Comparison of ENCODE assay signal across 8 mouse cellular contexts in the genomic region with DNA sequence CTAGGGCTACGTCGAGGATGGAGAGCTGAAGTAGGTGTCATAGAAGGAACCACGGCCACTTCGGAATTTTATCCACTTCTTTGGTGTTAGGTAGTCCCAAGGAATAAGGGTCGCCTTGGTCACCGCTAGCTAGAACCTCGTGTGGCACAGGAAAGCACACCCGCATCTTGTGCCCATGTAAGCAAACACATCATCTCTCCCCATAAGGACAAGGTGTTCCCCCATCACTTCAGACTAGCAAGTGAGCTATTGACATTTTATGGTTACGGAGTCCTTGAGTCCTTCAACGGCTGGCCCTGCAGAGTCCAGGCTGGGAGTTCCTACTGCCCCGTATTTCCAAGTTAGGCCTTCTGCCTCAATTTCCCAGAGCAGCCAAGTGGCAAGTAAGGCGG. TPM values are rescaled to one million over a fixed set of nuclear protein-coding genes. Genes with fewer than 3 reads are reported as not detected.
DNase-seq lines count a peak whose midpoint lies in the region; ATAC-seq and TF ChIP-seq lines count a peak whose summit lies in the region.

No protein-coding gene starts in this region.

- H3K4me1 ChIP-seq in lung, embryonic 15.5 days, result peaks cover 21% of the 10 kb centered on the region
- H3K4me1 ChIP-seq in embryonic facial prominence, embryonic 15.5 days, result peaks cover 18% of the 10 kb centered on the region
- peaks cover 19% of the 10 kb centered on the region for H3K4me1 ChIP-seq in limb, embryonic 12.5 days (replicated peaks)
- H3K4me1 ChIP-seq in small intestine, adult 2 months (ENCODE audit: control insufficient read depth, insufficient read depth, insufficient read length, low read length), result peaks cover 34% of the 10 kb centered on the region; the same call in 1 of the 2 replicates

- H3K36me3 ChIP-seq in lung, embryonic 15.5 days, result peaks cover 8% of the 10 kb centered on the region; the same call in 1 of the 2 replicates
- H3K36me3 ChIP-seq in embryonic facial prominence, embryonic 15.5 days, result peaks cover 10% of the 10 kb centered on the region; the same call in 1 of the 2 replicates
- peaks cover 9% of the 10 kb centered on the region; the same call in 1 of the 2 replicates for H3K36me3 ChIP-seq in limb, embryonic 12.5 days
- peaks cover 29% of the 10 kb centered on the region for H3K36me3 ChIP-seq in small intestine, adult 2 months (ENCODE audit: control insufficient read depth, insufficient read depth, low read length)

- no peaks in the 10 kb centered on the region for H3K27me3 ChIP-seq in lung, embryonic 15.5 days
- no peaks in the 10 kb centered on the region for H3K27me3 ChIP-seq in embryonic facial prominence, embryonic 15.5 days
- H3K27me3 ChIP-seq in limb, embryonic 12.5 days, result peaks cover 18% of the 10 kb centered on the region; the same call in 1 of the 2 replicates
- no peaks in the 10 kb centered on the region for H3K27me3 ChIP-seq in small intestine, adult 2 months (ENCODE audit: control insufficient read depth, insufficient read depth, low read length)

- no peak for ATAC-seq in lung, embryonic 15.5 days (ENCODE audit: borderline replicate concordance, extremely low read depth, low FRiP score, low TSS enrichment)
- no peak for ATAC-seq in embryonic facial prominence, embryonic 15.5 days (ENCODE audit: insufficient number of reproducible peaks, low FRiP score, low TSS enrichment, low read depth)
- no peak for ATAC-seq in limb, embryonic 12.5 days (ENCODE audit: insufficient number of reproducible peaks, insufficient read depth, low FRiP score, low TSS enrichment, low read depth)

- H3K4me3 ChIP-seq in lung, embryonic 15.5 days, result peak overlapping the region; percentile 94
- peak overlapping the region; percentile 72 for H3K4me3 ChIP-seq in embryonic facial prominence, embryonic 15.5 days (replicated peaks)
- H3K4me3 ChIP-seq in limb, embryonic 12.5 days (replicated peaks), result peak overlapping the region; percentile 79
- peak overlapping the region; percentile 90 for H3K4me3 ChIP-seq in small intestine, adult 2 months (ENCODE audit: low read depth, low read length)

- TF ChIP-seq POLR2A in small intestine, adult 2 months (IDR thresholded peaks at IDR 0.05; ENCODE audit: low read depth, low read length), result no peak

- peak overlapping the region; percentile 86 for H3K4me2 ChIP-seq in lung, embryonic 15.5 days
- peak overlapping the region; percentile 89 for H3K4me2 ChIP-seq in embryonic facial prominence, embryonic 15.5 days (replicated peaks)
- H3K4me2 ChIP-seq in limb, embryonic 12.5 days, result peak overlapping the region; percentile 81

- no peaks in the 10 kb centered on the region for H3K9me3 ChIP-seq in lung, embryonic 15.5 days
- no peaks in the 10 kb centered on the region for H3K9me3 ChIP-seq in embryonic facial prominence, embryonic 15.5 days (replicated peaks)
- no peaks in the 10 kb centered on the region for H3K9me3 ChIP-seq in limb, embryonic 12.5 days

- WGBS in lung, embryonic 15.5 days, result 44% methylated on average over 12 of the region's 12 CpGs
- WGBS in embryonic facial prominence, embryonic 15.5 days, result 58% methylated on average over 12 of the region's 12 CpGs
- 51% methylated on average over 12 of the region's 12 CpGs for WGBS in limb, embryonic 12.5 days
- 47% methylated on average over 12 of the region's 12 CpGs for WGBS in small intestine, adult 2 months

- peak overlapping the region; percentile 92; the same call in 1 of the 2 replicates for H3K27ac ChIP-seq in lung, embryonic 15.5 days
- H3K27ac ChIP-seq in embryonic facial prominence, embryonic 15.5 days (replicated peaks), result peak overlapping the region; percentile 39; the same call in 1 of the 2 replicates
- H3K27ac ChIP-seq in limb, embryonic 12.5 days, result no peak overlapping the region; the same call in 1 of the 2 replicates
- H3K27ac ChIP-seq in small intestine, adult 2 months (ENCODE audit: insufficient read depth, low read depth, low read length), result peak overlapping the region; percentile 89

- TF ChIP-seq CTCF in small intestine, adult 2 months (IDR thresholded peaks at IDR 0.05; ENCODE audit: extremely low read depth, insufficient read length, insufficient replicate concordance, low read depth, low read length), result no peak

- H3K9ac ChIP-seq in lung, embryonic 15.5 days, result 0 out of 2 replicates have a peak overlapping the region, but pooled peaks have one; percentile 19
- no peak overlapping the region for H3K9ac ChIP-seq in embryonic facial prominence, embryonic 15.5 days
- H3K9ac ChIP-seq in limb, embryonic 12.5 days (replicated peaks), result no peak overlapping the region

- DNase-seq in lung, adult 18-20 months, result no peak
- no peak for DNase-seq in cerebellum, postnatal 14 days
- no peak for DNase-seq in thymus, postnatal 4 days
- DNase-seq in frontal cortex, adult 2 months (ENCODE audit: extremely low spot score in 1 of 2, low spot score in 1 of 2), result no peak

RNA-seq across cellular contexts. Expression of a gene that starts 0.6 kb away (rescaled TPM):
- polyA plus RNA-seq in lung, embryonic 15.5 days (2015; fragmentation: Nextera tagmentation; extraction: Ambion mirVana), result 24.8 and 28.7 TPM in 2 replicates
- polyA plus RNA-seq in embryonic facial prominence, embryonic 15.5 days (2015; fragmentation: Nextera tagmentation; extraction: Ambion mirVana), result 14.8 and 16.2 TPM in 2 replicates
- polyA plus RNA-seq in limb, embryonic 12.5 days (2016; fragmentation: Nextera tagmentation; extraction: Ambion mirVana), result 8.4 and 8.5 TPM in 2 replicates
- polyA plus RNA-seq in small intestine, adult 2 months (2012; rRNA removed), result 93.3 and 233 TPM in 2 replicates
- 11.8 and 14.1 TPM in 2 replicates for polyA plus RNA-seq in frontal cortex, adult 2 months (2012; rRNA removed)

RNA-seq across cellular contexts. Expression of a gene that starts 3.8 kb away (rescaled TPM):
- polyA plus RNA-seq in lung, embryonic 15.5 days (2015; fragmentation: Nextera tagmentation; extraction: Ambion mirVana), result 0.22 and 0.36 TPM in 2 replicates
- 0.31 and 0.50 TPM in 2 replicates for polyA plus RNA-seq in embryonic facial prominence, embryonic 15.5 days (2015; fragmentation: Nextera tagmentation; extraction: Ambion mirVana)
- polyA plus RNA-seq in limb, embryonic 12.5 days (2016; fragmentation: Nextera tagmentation; extraction: Ambion mirVana), result 0.31 TPM in 1 of 2 replicates, not detected in the other
- polyA plus RNA-seq in small intestine, adult 2 months (2012; rRNA removed), result 0.25 and 1.6 TPM in 2 replicates
- polyA plus RNA-seq in frontal cortex, adult 2 months (2012; rRNA removed), result 0.64 and 1.3 TPM in 2 replicates

RNA-seq across cellular contexts. Expression of a gene that starts 48.6 kb away (rescaled TPM):
- 0.15 TPM in 1 of 2 replicates, not detected in the other for polyA plus RNA-seq in lung, embryonic 15.5 days (2015; fragmentation: Nextera tagmentation; extraction: Ambion mirVana)
- not detected in 2 replicates for polyA plus RNA-seq in embryonic facial prominence, embryonic 15.5 days (2015; fragmentation: Nextera tagmentation; extraction: Ambion mirVana)
- not detected in 2 replicates for polyA plus RNA-seq in limb, embryonic 12.5 days (2016; fragmentation: Nextera tagmentation; extraction: Ambion mirVana)
- not detected in 2 replicates for polyA plus RNA-seq in small intestine, adult 2 months (2012; rRNA removed)
- polyA plus RNA-seq in frontal cortex, adult 2 months (2012; rRNA removed), result 0.21 and 0.44 TPM in 2 replicates
